10 mouse cellular contexts compared by ENCODE assay signal in genomic region chr2:181676424-181676823, GRCm38 (mm10). TPM values are rescaled to one million over a fixed set of nuclear protein-coding genes. Genes with fewer than 3 reads are reported as not detected.
A peak's percentile ranks its signal among the peaks of the same experiment; 100 is the strongest.
DNase-seq lines count a peak whose midpoint lies in the region; ATAC-seq and TF ChIP-seq lines count a peak whose summit lies in the region.
"Had no signal": no experiment of that assay in that cellular context is flagged by ENCODE, and none has a peak within 500 bp of the region (broad histone marks: within the 10 kb centered on the region; RNA-seq: fewer than 3 reads in every experiment).

No protein-coding gene starts in this region.

- no peaks in the 10 kb centered on the region for H3K36me3 ChIP-seq in heart, embryonic 12.5 days
- no peaks in the 10 kb centered on the region for H3K36me3 ChIP-seq in kidney, postnatal 0 days (ENCODE audit: insufficient read depth, low read length)

- peak overlapping the region; percentile 48; the same call in 1 of the 2 replicates for H3K27ac ChIP-seq in heart, embryonic 12.5 days (ENCODE audit: poor library complexity, severe bottlenecking)
- H3K27ac ChIP-seq in kidney, postnatal 0 days, result peak overlapping the region; percentile 72

- H3K4me3 ChIP-seq in heart, embryonic 12.5 days, result no peak overlapping the region
- no peak overlapping the region for H3K4me3 ChIP-seq in kidney, postnatal 0 days (replicated peaks; ENCODE audit: low read depth, low read length)

- H3K27me3 ChIP-seq in heart, embryonic 12.5 days (replicated peaks), result peaks cover 40% of the 10 kb centered on the region
- peaks cover 17% of the 10 kb centered on the region for H3K27me3 ChIP-seq in kidney, postnatal 0 days (ENCODE audit: insufficient read depth, low read length)

- H3K4me1 ChIP-seq in heart, embryonic 12.5 days (replicated peaks), result peaks cover 35% of the 10 kb centered on the region
- peaks cover 17% of the 10 kb centered on the region; the same call in 1 of the 2 replicates for H3K4me1 ChIP-seq in kidney, postnatal 0 days (replicated peaks; ENCODE audit: insufficient read depth, low read length)

- intact Hi-C loops in heart, postnatal 36 days (cut with DNase I), result no loop called here

- H3K9ac ChIP-seq in heart, embryonic 12.5 days, result no peak overlapping the region
- 0 out of 2 replicates have a peak overlapping the region, but pooled peaks have one; percentile 41 for H3K9ac ChIP-seq in kidney, postnatal 0 days (ENCODE audit: low read depth, low read length)

- ATAC-seq in heart, embryonic 12.5 days (ENCODE audit: insufficient number of reproducible peaks, low FRiP score), result no peak
- no peak for ATAC-seq in kidney, postnatal 0 days (replicated peaks; ENCODE audit: low FRiP score, low read depth)
- ATAC-seq in activated CD4-positive, CD25-positive, alpha-beta regulatory T cell, adult 4 months, result no peak

- no peak overlapping the region for H3K4me2 ChIP-seq in heart, embryonic 12.5 days
- H3K4me2 ChIP-seq in kidney, postnatal 0 days (ENCODE audit: low read length), result no peak overlapping the region

- H3K9me3 ChIP-seq in heart, embryonic 12.5 days (replicated peaks), result no peaks in the 10 kb centered on the region
- H3K9me3 ChIP-seq in kidney, postnatal 0 days (replicated peaks; ENCODE audit: low read length), result no peaks in the 10 kb centered on the region

- TF ChIP-seq CTCF in kidney, postnatal 0 days (IDR thresholded peaks at IDR 0.05; ENCODE audit: low read depth), result peak; percentile 63

- WGBS in heart, embryonic 12.5 days, result 30% methylated on average over 2 of the region's 2 CpGs
- WGBS in kidney, postnatal 0 days, result 50% methylated on average over 2 of the region's 2 CpGs

- no peak for DNase-seq in heart, postnatal 36 days
- peak; percentile 52 for DNase-seq in right cerebral cortex, postnatal 4 days
- no peak for DNase-seq in right cerebral cortex, postnatal 25 days
- peak; percentile 71 for DNase-seq in kidney, postnatal 0 days (ENCODE audit: low spot score)
- DNase-seq in gastrocnemius, postnatal 10 days, result no peak
- no peak for DNase-seq in natural killer cell, adult 2 months (ENCODE audit: low spot score in 2 of 2)

RNA-seq across cellular contexts. Expression of gene Tcea2, which starts 3.7 kb away (rescaled TPM):
- polyA plus RNA-seq in heart, embryonic 12.5 days (2016; fragmentation: Nextera tagmentation; extraction: Ambion mirVana), result 13.1 and 15.4 TPM in 2 replicates
- total RNA-seq in heart, postnatal 36 days (2021), result 1 to 10 TPM; 6.1 to 7.3 TPM
- polyA plus RNA-seq in kidney, postnatal 0 days (2015; fragmentation: Nextera tagmentation; extraction: Ambion mirVana), result 22.6 and 23.4 TPM in 2 replicates
- 10 to 100 TPM in 1 of 2 experiments, 1 to 10 TPM in 1; 9.8 to 12.1 TPM for polyA plus RNA-seq in activated CD4-positive, CD25-positive, alpha-beta regulatory T cell, adult 4 months (2017; shearing (Covaris generic))
- 1 to 10 TPM; 5.6 to 6.3 TPM for total RNA-seq in gastrocnemius, postnatal 10 days (2021)

RNA-seq across cellular contexts. Expression of gene Sox18, which starts 5.0 kb away (rescaled TPM):
- 24.7 and 26.3 TPM in 2 replicates for polyA plus RNA-seq in heart, embryonic 12.5 days (2016; fragmentation: Nextera tagmentation; extraction: Ambion mirVana)
- total RNA-seq in heart, postnatal 36 days (2021), result 10 to 100 TPM; 34.4 to 64.4 TPM
- 56.6 and 62.2 TPM in 2 replicates for polyA plus RNA-seq in kidney, postnatal 0 days (2015; fragmentation: Nextera tagmentation; extraction: Ambion mirVana)
- not detected for polyA plus RNA-seq in activated CD4-positive, CD25-positive, alpha-beta regulatory T cell, adult 4 months (2017; shearing (Covaris generic))
- 10 to 100 TPM; 25.4 to 36.2 TPM for total RNA-seq in gastrocnemius, postnatal 10 days (2021)

RNA-seq across cellular contexts. Expression of gene Rgs19, which starts 17.4 kb away (rescaled TPM):
- polyA plus RNA-seq in heart, embryonic 12.5 days (2016; fragmentation: Nextera tagmentation; extraction: Ambion mirVana), result 43.5 and 45.4 TPM in 2 replicates
- total RNA-seq in heart, postnatal 36 days (2021), result 1 to 10 TPM; 5.7 to 7.2 TPM
- polyA plus RNA-seq in kidney, postnatal 0 days (2015; fragmentation: Nextera tagmentation; extraction: Ambion mirVana), result 38.9 and 41.7 TPM in 2 replicates
- polyA plus RNA-seq in activated CD4-positive, CD25-positive, alpha-beta regulatory T cell, adult 4 months (2017; shearing (Covaris generic)), result 100 to 1,000 TPM; 199 to 210 TPM
- 1 to 10 TPM; 7.5 to 9.6 TPM for total RNA-seq in gastrocnemius, postnatal 10 days (2021)

RNA-seq across cellular contexts. Expression of gene Gm29797, which starts 19.6 kb away (rescaled TPM):
- not detected in 2 replicates for polyA plus RNA-seq in heart, embryonic 12.5 days (2016; fragmentation: Nextera tagmentation; extraction: Ambion mirVana)
- not detected for total RNA-seq in heart, postnatal 36 days (2021)
- polyA plus RNA-seq in kidney, postnatal 0 days (2015; fragmentation: Nextera tagmentation; extraction: Ambion mirVana), result not detected in 2 replicates
- not detected for polyA plus RNA-seq in activated CD4-positive, CD25-positive, alpha-beta regulatory T cell, adult 4 months (2017; shearing (Covaris generic))
- not detected for total RNA-seq in gastrocnemius, postnatal 10 days (2021)
- total RNA-seq: gastrocnemius, postnatal 14 days had no signal

RNA-seq across cellular contexts. Expression of gene Lkaaear1, which starts 21.8 kb away (rescaled TPM):
- not detected in 2 replicates for polyA plus RNA-seq in heart, embryonic 12.5 days (2016; fragmentation: Nextera tagmentation; extraction: Ambion mirVana)
- total RNA-seq in heart, postnatal 36 days (2021), result not detected
- not detected in 2 replicates for polyA plus RNA-seq in kidney, postnatal 0 days (2015; fragmentation: Nextera tagmentation; extraction: Ambion mirVana)
- not detected for polyA plus RNA-seq in activated CD4-positive, CD25-positive, alpha-beta regulatory T cell, adult 4 months (2017; shearing (Covaris generic))
- total RNA-seq in gastrocnemius, postnatal 10 days (2021), result not detected
- total RNA-seq: gastrocnemius, postnatal 14 days had no signal
- polyA plus RNA-seq: liver, embryonic 16.5 days had no signal

Comparison
In these comparisons a context has a peak if more than half of its experiments do, and no peak if none do; other contexts are left out.
1. DNase-seq: peak in right cerebral cortex, postnatal 4 days (single experiment) and kidney, postnatal 0 days (single experiment); none in heart, postnatal 36 days (0 of 2), right cerebral cortex, postnatal 25 days (single experiment), gastrocnemius, postnatal 10 days (single experiment) and natural killer cell, adult 2 months (0 of 2).
2. RNA of gene Sox18, which starts 5.0 kb away (polyA plus RNA-seq): 56.6 to 62.2 TPM in kidney, postnatal 0 days and 24.7 to 26.3 TPM in heart, embryonic 12.5 days; not detected in activated CD4-positive, CD25-positive, alpha-beta regulatory T cell, adult 4 months; every median in the first group is over 10 times any median in the second.